In genomic region chr16:3909118-3909517, GRCm38 (mm10) we compare ENCODE assay signal across 8 mouse cellular contexts. TPM values are rescaled to one million over a fixed set of nuclear protein-coding genes. Genes with fewer than 3 reads are reported as not detected.
DNase-seq lines count a peak whose midpoint lies in the region; ATAC-seq and TF ChIP-seq lines count a peak whose summit lies in the region.

No protein-coding gene starts in this region.

- peaks cover 6% of the 10 kb centered on the region for H3K4me1 ChIP-seq in lung, adult 2 months (ENCODE audit: control insufficient read depth, insufficient read depth, low read length)
- H3K4me1 ChIP-seq in embryonic facial prominence, embryonic 11.5 days (ENCODE audit: control insufficient read depth, insufficient read depth, low read length): no peaks in the 10 kb centered on the region; the same call in 1 of the 2 replicates
- no peaks in the 10 kb centered on the region for H3K4me1 ChIP-seq in intestine, postnatal 0 days (replicated peaks; ENCODE audit: control insufficient read depth, insufficient read depth, low read length)
- H3K4me1 ChIP-seq in neural tube, embryonic 15.5 days: peaks cover 19% of the 10 kb centered on the region

- WGBS in lung, adult 2 months: 2% methylated on average over 20 of the region's 20 CpGs
- WGBS in embryonic facial prominence, embryonic 11.5 days: 12% methylated on average over 20 of the region's 20 CpGs
- WGBS in intestine, postnatal 0 days: 3% methylated on average over 20 of the region's 20 CpGs
- 8% methylated on average over 20 of the region's 20 CpGs for WGBS in neural tube, embryonic 15.5 days

- peak overlapping the region; percentile 67 for H3K4me3 ChIP-seq in lung, adult 2 months (replicated peaks; ENCODE audit: extremely low read depth, low read depth, low read length)
- peak overlapping the region; percentile 56 for H3K4me3 ChIP-seq in embryonic facial prominence, embryonic 11.5 days (ENCODE audit: low read depth, low read length)
- peak overlapping the region; percentile 56 for H3K4me3 ChIP-seq in intestine, postnatal 0 days (ENCODE audit: low read depth, low read length)
- peak overlapping the region; percentile 65 for H3K4me3 ChIP-seq in neural tube, embryonic 15.5 days (replicated peaks)

- H3K4me2 ChIP-seq in embryonic facial prominence, embryonic 11.5 days (ENCODE audit: low read depth, low read length): peak overlapping the region; percentile 75
- H3K4me2 ChIP-seq in intestine, postnatal 0 days (replicated peaks; ENCODE audit: low read depth): peak overlapping the region; percentile 88
- H3K4me2 ChIP-seq in neural tube, embryonic 15.5 days: peak overlapping the region; percentile 67

- DNase-seq in lung, adult 2 months: no peak
- DNase-seq in lung, postnatal 4 days: no peak
- DNase-seq in embryonic facial prominence, embryonic 11.5 days (ENCODE audit: low spot score): no peak
- DNase-seq in layer of hippocampus, adult 8-10 months (ENCODE audit: low spot score in 2 of 2): no peak
- DNase-seq in urinary bladder, postnatal 25 days (ENCODE audit: low spot score): no peak
- no peak for DNase-seq in left cerebral cortex, adult 8-10 months (ENCODE audit: low spot score in 2 of 2)

- H3K27ac ChIP-seq in embryonic facial prominence, embryonic 11.5 days (replicated peaks; ENCODE audit: low read depth, low read length): no peak overlapping the region
- H3K27ac ChIP-seq in intestine, postnatal 0 days (ENCODE audit: low read depth, low read length): peak overlapping the region; percentile 54; the same call in 1 of the 2 replicates
- H3K27ac ChIP-seq in neural tube, embryonic 15.5 days (replicated peaks): peak overlapping the region; percentile 79

- no peaks in the 10 kb centered on the region for H3K9me3 ChIP-seq in embryonic facial prominence, embryonic 11.5 days (replicated peaks; ENCODE audit: control insufficient read depth, low read length)
- H3K9me3 ChIP-seq in intestine, postnatal 0 days (ENCODE audit: control insufficient read depth): no peaks in the 10 kb centered on the region
- H3K9me3 ChIP-seq in neural tube, embryonic 15.5 days (replicated peaks): no peaks in the 10 kb centered on the region

- no peak for TF ChIP-seq POLR2A in lung, adult 2 months (IDR thresholded peaks at IDR 0.05; ENCODE audit: borderline replicate concordance, extremely low read depth, low read depth, low read length)

- no peak; the same call in 1 of the 2 replicates for ATAC-seq in embryonic facial prominence, embryonic 11.5 days (replicated peaks; ENCODE audit: insufficient number of reproducible peaks, low FRiP score, low TSS enrichment, low read depth)
- ATAC-seq in intestine, postnatal 0 days: no peak
- ATAC-seq in neural tube, embryonic 15.5 days (ENCODE audit: low FRiP score): no peak; the same call in 1 of the 2 replicates

- no peak for TF ChIP-seq CTCF in lung, adult 2 months (IDR thresholded peaks at IDR 0.05; ENCODE audit: insufficient read depth, low read length)
- no peak for TF ChIP-seq CTCF in intestine, postnatal 0 days (IDR thresholded peaks at IDR 0.05; ENCODE audit: low read depth)

- H3K9ac ChIP-seq in embryonic facial prominence, embryonic 11.5 days (replicated peaks; ENCODE audit: low read length): peak overlapping the region; percentile 68
- H3K9ac ChIP-seq in intestine, postnatal 0 days (ENCODE audit: low read depth, low read length): peak overlapping the region; percentile 64
- peak overlapping the region; percentile 71 for H3K9ac ChIP-seq in neural tube, embryonic 15.5 days (replicated peaks)

- no peaks in the 10 kb centered on the region; the same call in 1 of the 2 replicates for H3K36me3 ChIP-seq in embryonic facial prominence, embryonic 11.5 days (replicated peaks; ENCODE audit: control insufficient read depth, insufficient read depth, low read depth, low read length)
- peaks cover 38% of the 10 kb centered on the region for H3K36me3 ChIP-seq in intestine, postnatal 0 days (ENCODE audit: control insufficient read depth, insufficient read depth)
- H3K36me3 ChIP-seq in neural tube, embryonic 15.5 days: peaks cover 41% of the 10 kb centered on the region

- H3K27me3 ChIP-seq in embryonic facial prominence, embryonic 11.5 days (ENCODE audit: control insufficient read depth, insufficient read depth, low read length): no peaks in the 10 kb centered on the region
- no peaks in the 10 kb centered on the region for H3K27me3 ChIP-seq in intestine, postnatal 0 days (replicated peaks; ENCODE audit: control insufficient read depth, insufficient read depth, low read length)
- H3K27me3 ChIP-seq in neural tube, embryonic 15.5 days (replicated peaks): no peaks in the 10 kb centered on the region

RNA-seq across cellular contexts. Expression of gene Cluap1, which starts 0.5 kb away (rescaled TPM):
- polyA plus RNA-seq in lung, adult 2 months (2012; rRNA removed): 5.7 and 6.3 TPM in 2 replicates
- polyA plus RNA-seq in embryonic facial prominence, embryonic 11.5 days (2014; fragmentation: Nextera tagmentation; extraction: Ambion mirVana): 27.3 and 32.0 TPM in 2 replicates
- polyA plus RNA-seq in intestine, postnatal 0 days (2015; fragmentation: Nextera tagmentation; extraction: Ambion mirVana): 9.1 and 9.2 TPM in 2 replicates
- polyA plus RNA-seq in neural tube, embryonic 15.5 days (2015; fragmentation: Nextera tagmentation; extraction: Ambion mirVana): 36.8 and 40.1 TPM in 2 replicates
- total RNA-seq in layer of hippocampus, adult 8-10 months (2022): 10 to 100 TPM; 29.9 to 33.1 (median 31.7) TPM
- total RNA-seq in left cerebral cortex, adult 8-10 months (2022): 10 to 100 TPM; 23.0 to 30.6 (median 28.1) TPM

RNA-seq across cellular contexts. Expression of gene 1700037C18Rik, which starts 0.6 kb away (rescaled TPM):
- 14.9 TPM in 2 replicates for polyA plus RNA-seq in lung, adult 2 months (2012; rRNA removed)
- polyA plus RNA-seq in embryonic facial prominence, embryonic 11.5 days (2014; fragmentation: Nextera tagmentation; extraction: Ambion mirVana): 5.3 and 6.9 TPM in 2 replicates
- polyA plus RNA-seq in intestine, postnatal 0 days (2015; fragmentation: Nextera tagmentation; extraction: Ambion mirVana): 5.5 and 6.4 TPM in 2 replicates
- polyA plus RNA-seq in neural tube, embryonic 15.5 days (2015; fragmentation: Nextera tagmentation; extraction: Ambion mirVana): 13.4 and 15.3 TPM in 2 replicates
- 1 to 10 TPM; 5.4 to 9.3 (median 7.2) TPM for total RNA-seq in layer of hippocampus, adult 8-10 months (2022)
- 10 to 100 TPM in 1 of 4 experiments, 1 to 10 TPM in 3; 7.9 to 12.0 (median 8.6) TPM for total RNA-seq in left cerebral cortex, adult 8-10 months (2022)

RNA-seq across cellular contexts. Expression of gene Gm20695, which starts 24.7 kb away (rescaled TPM):
- polyA plus RNA-seq in lung, adult 2 months (2012; rRNA removed): 0.12 and 0.14 TPM in 2 replicates
- polyA plus RNA-seq in embryonic facial prominence, embryonic 11.5 days (2014; fragmentation: Nextera tagmentation; extraction: Ambion mirVana): 1.6 and 4.4 TPM in 2 replicates
- 0.72 and 1.2 TPM in 2 replicates for polyA plus RNA-seq in intestine, postnatal 0 days (2015; fragmentation: Nextera tagmentation; extraction: Ambion mirVana)
- polyA plus RNA-seq in neural tube, embryonic 15.5 days (2015; fragmentation: Nextera tagmentation; extraction: Ambion mirVana): 2.1 and 2.7 TPM in 2 replicates
- under 1 TPM in 1 of 4 experiments, not detected in 3; 0.68 TPM for total RNA-seq in layer of hippocampus, adult 8-10 months (2022)
- total RNA-seq in left cerebral cortex, adult 8-10 months (2022): 1 to 10 TPM in 2 of 4 experiments, under 1 TPM in 1, not detected in 1; 0.96 to 1.2 (median 1.0) TPM

RNA-seq across cellular contexts. Expression of gene Zfp597, which starts 24.8 kb away (rescaled TPM):
- 3.4 and 3.5 TPM in 2 replicates for polyA plus RNA-seq in lung, adult 2 months (2012; rRNA removed)
- polyA plus RNA-seq in embryonic facial prominence, embryonic 11.5 days (2014; fragmentation: Nextera tagmentation; extraction: Ambion mirVana): 6.8 and 7.3 TPM in 2 replicates
- polyA plus RNA-seq in intestine, postnatal 0 days (2015; fragmentation: Nextera tagmentation; extraction: Ambion mirVana): 2.2 and 2.7 TPM in 2 replicates
- 12.9 and 13.4 TPM in 2 replicates for polyA plus RNA-seq in neural tube, embryonic 15.5 days (2015; fragmentation: Nextera tagmentation; extraction: Ambion mirVana)
- total RNA-seq in layer of hippocampus, adult 8-10 months (2022): 10 to 100 TPM; 21.3 to 29.5 (median 24.6) TPM
- total RNA-seq in left cerebral cortex, adult 8-10 months (2022): 10 to 100 TPM; 26.0 to 29.7 (median 27.4) TPM

RNA-seq across cellular contexts. Expression of gene Naa60, which starts 36.9 kb away (rescaled TPM):
- 59.4 and 65.8 TPM in 2 replicates for polyA plus RNA-seq in lung, adult 2 months (2012; rRNA removed)
- polyA plus RNA-seq in embryonic facial prominence, embryonic 11.5 days (2014; fragmentation: Nextera tagmentation; extraction: Ambion mirVana): 53.3 and 55.7 TPM in 2 replicates
- 34.0 and 35.4 TPM in 2 replicates for polyA plus RNA-seq in intestine, postnatal 0 days (2015; fragmentation: Nextera tagmentation; extraction: Ambion mirVana)
- polyA plus RNA-seq in neural tube, embryonic 15.5 days (2015; fragmentation: Nextera tagmentation; extraction: Ambion mirVana): 95.6 and 102 TPM in 2 replicates
- 100 to 1,000 TPM in 3 of 4 experiments, 10 to 100 TPM in 1; 96.9 to 125 (median 103) TPM for total RNA-seq in layer of hippocampus, adult 8-10 months (2022)
- 100 to 1,000 TPM; 109 to 146 (median 127) TPM for total RNA-seq in left cerebral cortex, adult 8-10 months (2022)
